Mouse (Mus musculus) CH12.LX (cell line): ENCODE measurements around the gene Lrrc23. TPM values are rescaled to one million over a fixed set of nuclear protein-coding genes. Genes with fewer than 3 reads are reported as not detected.

Experiments used
- DNase-seq: peaks from one replicate; pipeline ENCODE4 v3.0.0-alpha.2; 2013; ENCODE audit errors: extremely low read depth
- H3K27ac ChIP-seq: 2 replicates; pipeline ENCODE4 v1.5.1; 2012; ENCODE audit warnings: low read depth, mild to moderate bottlenecking, control low read depth, moderate library complexity; ENCODE audit not compliant: insufficient read depth
- H3K27me3 ChIP-seq: replicated peaks from 2 replicates; pipeline ENCODE3; 2012; ENCODE audit warnings: inconsistent platforms
- H3K36me3 ChIP-seq, 2 experiments: replicated peaks in 1 of 2; 2 replicates each; pipeline versions ENCODE3 to v1.6.1; 2012; ENCODE audit warnings: inconsistent platforms in 1 of 2, low read length in 1 of 2, mild to moderate bottlenecking in 1 of 2, mixed read lengths in 1 of 2, moderate library complexity in 1 of 2; ENCODE audit not compliant: control insufficient read depth in 1 of 2, insufficient read depth in 1 of 2
- H3K4me1 ChIP-seq, 2 experiments: 2 replicates each; pipeline ENCODE4 v1.6.1; 2012; ENCODE audit warnings: inconsistent platforms in 1 of 2, moderate library complexity in 1 of 2; ENCODE audit not compliant: insufficient read depth in 2 of 2, control insufficient read depth in 1 of 2
- H3K4me2 ChIP-seq: 2 replicates; pipeline ENCODE4 v1.6.1; 2012; ENCODE audit warnings: low read depth, mild to moderate bottlenecking, control low read depth; ENCODE audit not compliant: poor library complexity, insufficient read depth, severe bottlenecking
- H3K4me3 ChIP-seq, 3 experiments: fragments of 150-350 bp in 1 of 3; sonication (generic) in 1 of 3; replicated peaks in 1 of 3; 2 replicates each; pipeline versions ENCODE3 to v1.5.1; 2011 to 2012; ENCODE audit warnings: low read depth in 2 of 3, low read length in 2 of 3, mild to moderate bottlenecking in 2 of 3, moderate library complexity in 2 of 3, control low read depth in 1 of 3, improper control_type of control experiment in 1 of 3, inconsistent platforms in 1 of 3, mixed read lengths in 1 of 3; ENCODE audit not compliant: poor library complexity in 1 of 3
- H3K79me2 ChIP-seq: replicated peaks from 2 replicates; pipeline ENCODE4 v1.6.1; 2012; ENCODE audit warnings: mild to moderate bottlenecking, moderate library complexity; ENCODE audit not compliant: control insufficient read depth, poor library complexity, insufficient read depth, severe bottlenecking; ENCODE audit errors: extremely low read depth
- H3K9ac ChIP-seq: 2 replicates; pipeline ENCODE4 v1.6.1; 2012; ENCODE audit warnings: low read depth, mild to moderate bottlenecking, control low read depth, moderate library complexity; ENCODE audit not compliant: insufficient read depth
- H3K9me3 ChIP-seq: replicated peaks from 2 replicates; pipeline ENCODE3; 2012; ENCODE audit warnings: low read length, inconsistent platforms, mixed read lengths
- BHLHE40 ChIP-seq: IDR thresholded peaks from 2 replicates; pipeline ENCODE4 v1.6.1; 2011; ENCODE audit warnings: mild to moderate bottlenecking, low read depth, low read length, improper control_type of control experiment
- CHD1 ChIP-seq: IDR thresholded peaks from 2 replicates; pipeline ENCODE4 v1.6.1; 2012; ENCODE audit warnings: low read depth, low read length, improper control_type of control experiment, inconsistent platforms
- CHD2 ChIP-seq: IDR thresholded peaks from 2 replicates; pipeline ENCODE4 v1.6.1; 2011; ENCODE audit warnings: low read length, improper control_type of control experiment
- CTCF ChIP-seq, 2 experiments: IDR thresholded peaks in 1 of 2; conservative IDR thresholded peaks in 1 of 2; 2 replicates each; pipeline ENCODE4 v1.5.1; 2011 to 2012; ENCODE audit warnings: low read depth in 2 of 2, low read length in 2 of 2, improper control_type of control experiment in 1 of 2, inconsistent platforms in 1 of 2, mild to moderate bottlenecking in 1 of 2, moderate library complexity in 1 of 2
- EP300 ChIP-seq: IDR thresholded peaks from 2 replicates; pipeline ENCODE4 v1.6.1; 2011; ENCODE audit warnings: low read length, improper control_type of control experiment
- ETS1 ChIP-seq: conservative IDR thresholded peaks from 2 replicates; pipeline ENCODE4 v1.6.1; 2012; ENCODE audit warnings: low read depth, mild to moderate bottlenecking, inconsistent platforms, low read length, improper control_type of control experiment, moderate library complexity
- HCFC1 ChIP-seq: IDR thresholded peaks from 2 replicates; pipeline ENCODE4 v1.6.1; 2012; ENCODE audit warnings: low read depth, mild to moderate bottlenecking, inconsistent platforms, low read length, improper control_type of control experiment
- IRF4 ChIP-seq: IDR thresholded peaks from 2 replicates; pipeline ENCODE4 v1.6.1; 2014; ENCODE audit warnings: low read depth, mild to moderate bottlenecking, inconsistent platforms, low read length, improper control_type of control experiment
- KAT2A ChIP-seq: IDR thresholded peaks from 2 replicates; pipeline ENCODE4 v1.6.1; 2012; ENCODE audit warnings: low read length, improper control_type of control experiment, inconsistent platforms; ENCODE audit not compliant: insufficient replicate concordance
- MAFK ChIP-seq: IDR thresholded peaks from 2 replicates; pipeline ENCODE4 v1.6.1; 2011; ENCODE audit warnings: low read length, improper control_type of control experiment; ENCODE audit not compliant: insufficient replicate concordance
- MAX ChIP-seq: IDR thresholded peaks from 2 replicates; pipeline ENCODE4 v1.6.1; 2011; ENCODE audit warnings: low read length, improper control_type of control experiment
- MAZ ChIP-seq: IDR thresholded peaks from 2 replicates; pipeline ENCODE4 v1.6.1; 2012; ENCODE audit warnings: low read depth, mild to moderate bottlenecking, inconsistent platforms, low read length, improper control_type of control experiment, moderate library complexity
- MXI1 ChIP-seq: IDR thresholded peaks from 2 replicates; pipeline ENCODE4 v1.6.1; 2011; ENCODE audit warnings: mild to moderate bottlenecking, low read depth, low read length, improper control_type of control experiment
- MYC ChIP-seq: IDR thresholded peaks from 2 replicates; pipeline ENCODE4 v1.6.1; 2011; ENCODE audit warnings: low read depth, mild to moderate bottlenecking, improper control_type of control experiment, low read length
- NELFE ChIP-seq: IDR thresholded peaks from 2 replicates; pipeline ENCODE4 v1.6.1; 2011; ENCODE audit warnings: low read depth, low read length, improper control_type of control experiment
- NRF1 ChIP-seq: IDR thresholded peaks from 2 replicates; pipeline ENCODE4 v1.6.1; 2014; ENCODE audit warnings: low read depth, mild to moderate bottlenecking, inconsistent platforms, low read length, improper control_type of control experiment, moderate library complexity
- SIN3A ChIP-seq: IDR thresholded peaks from 2 replicates; pipeline ENCODE4 v1.6.1; 2012; ENCODE audit warnings: low read length, improper control_type of control experiment, inconsistent platforms
- TBP ChIP-seq: conservative IDR thresholded peaks from 2 replicates; pipeline ENCODE4 v1.6.1; 2011; ENCODE audit warnings: low read depth, low read length, improper control_type of control experiment
- UBTF ChIP-seq: IDR thresholded peaks from 2 replicates; pipeline ENCODE4 v1.6.1; 2012; ENCODE audit warnings: low read depth, mild to moderate bottlenecking, inconsistent platforms, low read length, improper control_type of control experiment, moderate library complexity
- USF1 ChIP-seq: IDR thresholded peaks from 2 replicates; pipeline ENCODE4 v1.6.1; 2014; ENCODE audit warnings: low read depth, mild to moderate bottlenecking, inconsistent platforms, low read length, improper control_type of control experiment
- USF2 ChIP-seq: conservative IDR thresholded peaks from 2 replicates; pipeline ENCODE4 v1.6.1; 2011; ENCODE audit warnings: low read depth, low read length, improper control_type of control experiment
- ZC3H11A ChIP-seq: IDR thresholded peaks from 2 replicates; pipeline ENCODE4 v1.6.1; 2012; ENCODE audit warnings: low read depth, mild to moderate bottlenecking, inconsistent platforms, low read length, improper control_type of control experiment
- ZKSCAN1 ChIP-seq: IDR thresholded peaks from 2 replicates; pipeline ENCODE4 v1.6.1; 2012; ENCODE audit warnings: low read depth, inconsistent platforms, low read length, improper control_type of control experiment, borderline replicate concordance
- ZMIZ1 ChIP-seq: IDR thresholded peaks from 2 replicates; pipeline ENCODE4 v1.6.1; 2012; ENCODE audit warnings: low read depth, mild to moderate bottlenecking, inconsistent platforms, low read length, improper control_type of control experiment
- dilution Hi-C: fragments of 300-500 bp; cut with MboI; formaldehyde crosslinking; loops from 2 replicates; pipeline ENCODE4 v1.14.3; 2020; ENCODE audit warnings: low sequenced_read_pairs; ENCODE audit not compliant: extremely low pct_unique_long_range_greater_than_20kb, extremely low pct_ligation_motif_present
- in situ Hi-C: fragments of 300-500 bp; cut with MboI; formaldehyde crosslinking; loops from 3 replicates; pipeline ENCODE4 v1.14.3; 2019; ENCODE audit warnings: low sequenced_read_pairs, low pct_ligation_motif_present, low pct_unique_long_range_greater_than_20kb, mixed read lengths
- polyA plus RNA-seq: library from polyadenylated mRNA; unstranded; fragments of >175 nt; gene quantifications from 2 replicates; pipeline ENCODE4 v1.2.1, GENCODE M21; 2012; ENCODE audit warnings: low read depth; ENCODE audit not compliant: insufficient read length
- total RNA-seq, 2 experiments: library from RNA; depleted of rRNA; stranded (reverse); fragments of 300-350 nt in 1 of 2; fragments of >200 nt in 1 of 2; gene quantifications; 2 replicates each; pipeline ENCODE4 v1.2.3; 2012 to 2014

The Lrrc23 gene
- total and polyA plus RNA-seq, 3 experiments: 0.20 TPM; not detected in 2

DNA sequence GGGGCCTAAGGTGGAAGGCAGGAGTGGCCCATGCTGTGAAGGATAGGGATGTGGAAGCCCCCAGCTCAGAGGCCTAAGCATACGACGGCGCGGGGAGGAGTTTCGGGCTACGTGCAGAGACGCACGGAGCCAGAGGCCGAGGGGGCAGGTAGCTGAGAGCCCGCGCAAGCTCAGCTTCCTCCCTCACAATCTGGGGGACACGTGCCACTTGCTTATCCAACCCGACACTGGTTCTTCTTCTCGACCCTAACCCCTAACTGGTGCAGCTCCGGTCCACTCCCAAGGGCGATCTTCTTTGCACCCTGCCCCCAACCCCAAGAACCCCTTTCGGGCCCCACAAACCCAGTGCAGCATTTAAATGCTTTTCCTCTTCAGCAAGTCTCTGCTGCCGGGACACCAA is 34.0 kb upstream of the Lrrc23 start:
- peaks cover 23% of the 10 kb centered on the region for H3K79me2 ChIP-seq
- H3K9me3 ChIP-seq: no peaks in the 10 kb centered on the region
- H3K4me2 ChIP-seq: peak overlapping the region; percentile 68
- DNase-seq: peak; percentile 79
- in situ Hi-C loops: no loop called here
- H3K27me3 ChIP-seq: no peaks in the 10 kb centered on the region
- peaks cover 59 to 81% of the 10 kb centered on the region in 2 experiments for H3K36me3 ChIP-seq
- peak overlapping the region; percentile 17; the same call in 1 of the 2 replicates for H3K27ac ChIP-seq
- peak overlapping the region; percentile 95 for H3K9ac ChIP-seq
- TF ChIP-seq NRF1: peak; percentile 82
- peak; percentile 86 for TF ChIP-seq MAX
- no peak for TF ChIP-seq MAZ
- TF ChIP-seq KAT2A: no peak
- peak; percentile 79; the same call in 1 of the 2 replicates for TF ChIP-seq MYC
- no peak for TF ChIP-seq CHD2
- TF ChIP-seq USF2: 0 out of 2 replicates have a peak, but pooled peaks have one; percentile 31
- no peak for TF ChIP-seq HCFC1
- TF ChIP-seq CTCF (conservative IDR thresholded peaks at IDR 0.05 in 1 of 2, IDR thresholded peaks at IDR 0.05 in 1 of 2; ENCODE audit: low read depth in 2 of 2, low read length in 2 of 2): no peak
- TF ChIP-seq MXI1: peak; percentile 88
- no peak for TF ChIP-seq ZC3H11A
- TF ChIP-seq USF1: peak; percentile 51
- TF ChIP-seq ETS1: no peak
- TF ChIP-seq ZKSCAN1: no peak
- TF ChIP-seq BHLHE40: peak; percentile 84
- 0 out of 2 replicates have a peak, but pooled peaks have one; percentile 32 for TF ChIP-seq UBTF
- no peak for TF ChIP-seq NELFE
- TF ChIP-seq EP300: no peak
- TF ChIP-seq SIN3A: peak; percentile 26
- TF ChIP-seq ZMIZ1: no peak
- peak; percentile 4 for TF ChIP-seq IRF4
- TF ChIP-seq, all 38 proteins: peak for 10
- H3K4me3 ChIP-seq: peak overlapping the region; percentile 73 to 97 (median 82)
- H3K4me1 ChIP-seq: peaks cover 5 to 38% of the 10 kb centered on the region in 2 experiments
- dilution Hi-C loops: no loop called here

DNA sequence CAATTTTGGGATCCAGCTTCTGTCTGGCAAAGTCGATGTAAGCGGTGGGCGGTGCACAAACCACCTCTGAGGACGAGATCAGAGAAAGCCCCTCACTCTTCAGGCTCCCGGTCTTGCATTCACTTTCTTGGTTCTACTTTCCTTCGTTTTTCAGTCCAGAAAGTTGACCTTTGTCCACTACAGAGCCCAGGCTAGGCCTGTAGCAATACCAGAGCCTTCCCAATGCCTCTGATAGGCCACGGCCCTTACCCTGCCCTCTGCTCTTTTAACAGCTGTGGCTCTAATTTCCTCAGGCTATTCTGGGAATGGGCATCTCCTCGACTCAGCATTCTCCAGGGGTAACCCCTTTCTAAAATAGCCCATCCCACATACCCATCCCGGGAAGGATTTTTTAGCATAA is 33.3 kb upstream of the Lrrc23 start:
- DNase-seq: no peak
- Histone ChIP-seq H3K27me3 (no peaks in the 10 kb centered on the region), H3K9ac (peak overlapping the region; percentile 95), H3K79me2 (peaks cover 23% of the 10 kb centered on the region), H3K9me3 (no peaks in the 10 kb centered on the region), H3K4me3 (peak overlapping the region; percentile 73 to 97 (median 82)), H3K4me2 (peak overlapping the region; percentile 68), H3K27ac (no peak overlapping the region; the same call in 1 of the 2 replicates), H3K4me1 (peaks cover 5 to 38% of the 10 kb centered on the region in 2 experiments), H3K36me3 (peaks cover 53 to 81% of the 10 kb centered on the region in 2 experiments)
- TF ChIP-seq IRF4 (no peak), CHD1 (no peak; the same call in 1 of the 2 replicates), USF1 (no peak), EP300 (no peak), MAFK (no peak), NRF1 (no peak), NELFE (no peak), UBTF (no peak), SIN3A (no peak; the same call in 1 of the 2 replicates), USF2 (no peak), TBP (no peak)
- dilution Hi-C loops (no loop called here), in situ Hi-C loops (no loop called here)
